Mouse (Mus musculus) MEL (cell line): ENCODE measurements at regions not wholly inside any gene's neighbourhood (a gene's known extent, or its start where the extent isn't known, plus 50 kb on each side); places are given as distances from the start of the nearest gene placed in this dataset.

Experiments
- DNase-seq: peaks from one replicate; pipeline ENCODE4 v3.0.0; 2011; ENCODE audit warnings: low read depth, low spot score
- H3K27ac ChIP-seq: 2 replicates; pipeline ENCODE4 v1.5.1; 2012; ENCODE audit warnings: low read depth, mild to moderate bottlenecking, control low read depth, low read length, moderate library complexity; ENCODE audit not compliant: control insufficient read depth
- H3K27me3 ChIP-seq, 2 experiments: fragments of 150-350 bp in 1 of 2; sonication (generic) in 1 of 2; 2 replicates each; pipeline ENCODE4 v1.6.1; 2012; ENCODE audit warnings: low read length in 2 of 2, mild to moderate bottlenecking in 2 of 2, improper control_type of control experiment in 1 of 2, moderate library complexity in 1 of 2; ENCODE audit not compliant: insufficient read depth in 2 of 2, control insufficient read depth in 1 of 2
- H3K36me3 ChIP-seq, 2 experiments: 2 replicates each; pipeline ENCODE4 v1.6.1; 2012 to 2014; ENCODE audit warnings: low read length in 2 of 2, improper control_type of control experiment in 1 of 2, inconsistent platforms in 1 of 2, mild to moderate bottlenecking in 1 of 2; ENCODE audit not compliant: insufficient read depth in 2 of 2, control insufficient read depth in 1 of 2
- H3K4me1 ChIP-seq, 2 experiments: fragments of 150-350 bp in 1 of 2; sonication (generic) in 1 of 2; 2 replicates each; pipeline ENCODE4 v1.6.1; 2012; ENCODE audit warnings: low read length in 2 of 2, improper control_type of control experiment in 1 of 2, mild to moderate bottlenecking in 1 of 2; ENCODE audit not compliant: insufficient read depth in 2 of 2, control insufficient read depth in 1 of 2
- H3K4me3 ChIP-seq, 2 experiments: fragments of 150-350 bp in 1 of 2; sonication (generic) in 1 of 2; 2 replicates each; pipeline ENCODE4 v1.5.1; 2012; ENCODE audit warnings: low read depth in 2 of 2, low read length in 2 of 2, mild to moderate bottlenecking in 2 of 2, moderate library complexity in 2 of 2, control low read depth in 1 of 2, improper control_type of control experiment in 1 of 2; ENCODE audit not compliant: control insufficient read depth in 1 of 2, insufficient read depth in 1 of 2
- H3K79me2 ChIP-seq: 2 replicates; pipeline ENCODE4 v1.6.1; 2012; ENCODE audit warnings: mild to moderate bottlenecking, low read length, moderate library complexity; ENCODE audit not compliant: control insufficient read depth, poor library complexity, insufficient read depth
- H3K9ac ChIP-seq: 2 replicates; pipeline ENCODE4 v1.6.1; 2012; ENCODE audit warnings: low read depth, mild to moderate bottlenecking, control low read depth, low read length, moderate library complexity; ENCODE audit not compliant: control insufficient read depth, poor library complexity, severe bottlenecking
- H3K9me3 ChIP-seq: fragments of 150-350 bp; sonication (generic); replicated peaks from 2 replicates; pipeline ENCODE4 v1.6.1; 2012; ENCODE audit warnings: mild to moderate bottlenecking, low read length, improper control_type of control experiment, moderate library complexity; ENCODE audit not compliant: insufficient read depth
- BHLHE40 ChIP-seq: IDR thresholded peaks from 2 replicates; pipeline ENCODE4 v1.6.1; 2012; ENCODE audit warnings: low read depth, mild to moderate bottlenecking, inconsistent platforms, low read length, improper control_type of control experiment, borderline replicate concordance
- E2F4 ChIP-seq: IDR thresholded peaks from 2 replicates; pipeline ENCODE4 v1.6.1; 2011; ENCODE audit warnings: low read depth, low read length, improper control_type of control experiment, borderline replicate concordance
- ETS1 ChIP-seq: IDR thresholded peaks from 2 replicates; pipeline ENCODE4 v1.6.1; 2012; ENCODE audit warnings: low read depth, mild to moderate bottlenecking, inconsistent platforms, low read length, improper control_type of control experiment, moderate library complexity
- HCFC1 ChIP-seq: IDR thresholded peaks from 2 replicates; pipeline ENCODE4 v1.6.1; 2012; ENCODE audit warnings: low read depth, mild to moderate bottlenecking, inconsistent platforms, low read length, improper control_type of control experiment, moderate library complexity
- JUND ChIP-seq: IDR thresholded peaks from 2 replicates; pipeline ENCODE4 v1.6.1; 2011; ENCODE audit warnings: low read depth, mild to moderate bottlenecking, improper control_type of control experiment, low read length
- MAFK ChIP-seq: IDR thresholded peaks from 2 replicates; pipeline ENCODE4 v1.6.1; 2011; ENCODE audit warnings: low read depth, mild to moderate bottlenecking, low read length, improper control_type of control experiment, borderline replicate concordance
- MAX ChIP-seq: IDR thresholded peaks from 2 replicates; pipeline ENCODE4 v1.6.1; 2011; ENCODE audit warnings: low read length, improper control_type of control experiment
- MEF2A ChIP-seq: IDR thresholded peaks from 2 replicates; pipeline ENCODE4 v1.6.1; 2014; ENCODE audit warnings: low read depth, mild to moderate bottlenecking, inconsistent platforms, low read length, improper control_type of control experiment; ENCODE audit not compliant: poor library complexity, insufficient replicate concordance, severe bottlenecking; ENCODE audit errors: extremely low read depth
- MXI1 ChIP-seq: IDR thresholded peaks from 2 replicates; pipeline ENCODE4 v1.6.1; 2011; ENCODE audit warnings: mild to moderate bottlenecking, low read depth, low read length, improper control_type of control experiment
- NELFE ChIP-seq: IDR thresholded peaks from 2 replicates; pipeline ENCODE4 v1.6.1; 2011; ENCODE audit warnings: low read depth, low read length, improper control_type of control experiment
- POLR2A ChIP-seq, 2 experiments: IDR thresholded peaks; 2 replicates each; pipeline ENCODE4 v1.6.1; 2011 to 2012; ENCODE audit warnings: low read length in 2 of 2, mild to moderate bottlenecking in 2 of 2, control low read depth in 1 of 2, improper control_type of control experiment in 1 of 2, low read depth in 1 of 2, moderate library complexity in 1 of 2; ENCODE audit not compliant: control insufficient read depth in 1 of 2, insufficient read depth in 1 of 2, poor library complexity in 1 of 2
- POLR2AphosphoS5 ChIP-seq: IDR thresholded peaks from 2 replicates; pipeline ENCODE4 v1.6.1; 2012; ENCODE audit warnings: low read depth, borderline replicate concordance, mild to moderate bottlenecking, inconsistent platforms, low read length, moderate library complexity, mixed read lengths
- RAD21 ChIP-seq: IDR thresholded peaks from 2 replicates; pipeline ENCODE4 v1.6.1; 2011; ENCODE audit warnings: mild to moderate bottlenecking, low read depth, low read length, improper control_type of control experiment
- TAL1 ChIP-seq: IDR thresholded peaks from 2 replicates; pipeline ENCODE4 v1.6.1; 2012; ENCODE audit warnings: mild to moderate bottlenecking, inconsistent platforms, low read length, moderate library complexity, mixed read lengths
- TCF12 ChIP-seq: IDR thresholded peaks from 2 replicates; pipeline ENCODE4 v1.6.1; 2014; ENCODE audit warnings: low read depth, mild to moderate bottlenecking, inconsistent platforms, low read length, improper control_type of control experiment, moderate library complexity
- ZC3H11A ChIP-seq: IDR thresholded peaks from 2 replicates; pipeline ENCODE4 v1.6.1; 2012; ENCODE audit warnings: low read depth, mild to moderate bottlenecking, inconsistent platforms, low read length, improper control_type of control experiment
- ZKSCAN1 ChIP-seq: IDR thresholded peaks from 2 replicates; pipeline ENCODE4 v1.6.1; 2012; ENCODE audit warnings: low read depth, mild to moderate bottlenecking, inconsistent platforms, low read length, improper control_type of control experiment, moderate library complexity
- ZMIZ1 ChIP-seq: IDR thresholded peaks from 2 replicates; pipeline ENCODE4 v1.6.1; 2012; ENCODE audit warnings: low read depth, mild to moderate bottlenecking, inconsistent platforms, low read length, improper control_type of control experiment, moderate library complexity
- ZNF384 ChIP-seq: IDR thresholded peaks from 2 replicates; pipeline ENCODE4 v1.6.1; 2012; ENCODE audit warnings: low read depth, mild to moderate bottlenecking, inconsistent platforms, low read length, improper control_type of control experiment

GRCm38 (mm10) chr13:90293697-90294647 is 204.6 kb upstream of the Xrcc4 start:
- no peak for TF ChIP-seq ZMIZ1
- no peak for TF ChIP-seq ZNF384
- TF ChIP-seq E2F4, result no peak
- no peak for TF ChIP-seq MAX
- TF ChIP-seq JUND, result no peak
- TF ChIP-seq ZC3H11A, result no peak
- TF ChIP-seq MXI1, result no peak
- TF ChIP-seq MAFK, result no peak
- TF ChIP-seq MEF2A, result no peak
- TF ChIP-seq POLR2AphosphoS5, result no peak
- no peak for TF ChIP-seq POLR2A (IDR thresholded peaks at IDR 0.05; ENCODE audit: control insufficient read depth in 1 of 2, insufficient read depth in 1 of 2, low read depth in 1 of 2, low read length in 2 of 2, poor library complexity in 1 of 2)
- no peak for TF ChIP-seq TCF12
- no peak for TF ChIP-seq ZKSCAN1
- TF ChIP-seq RAD21, result no peak
- no peak for TF ChIP-seq HCFC1
- TF ChIP-seq BHLHE40, result no peak
- TF ChIP-seq, all 39 proteins: peak for 0
- H3K9ac ChIP-seq, result no peak overlapping the region
- no peaks in the 10 kb centered on the region for H3K9me3 ChIP-seq
- no peak overlapping the region for H3K27ac ChIP-seq
- H3K79me2 ChIP-seq, result no peaks in the 10 kb centered on the region
- H3K4me1 ChIP-seq, result no peaks in the 10 kb centered on the region
- H3K36me3 ChIP-seq, result no peaks in the 10 kb centered on the region
- DNase-seq, result no peak
- H3K27me3 ChIP-seq, result no peaks in the 10 kb centered on the region
- H3K4me3 ChIP-seq, result no peak overlapping the region

GRCm38 (mm10) chr13:90292905-90293304 is 203.5 kb upstream of the Xrcc4 start:
- Histone ChIP-seq H3K9me3 (no peaks in the 10 kb centered on the region), H3K27me3 (no peaks in the 10 kb centered on the region), H3K27ac (no peak overlapping the region), H3K9ac (no peak overlapping the region), H3K4me1 (no peaks in the 10 kb centered on the region), H3K79me2 (no peaks in the 10 kb centered on the region), H3K4me3 (no peak overlapping the region), H3K36me3 (no peaks in the 10 kb centered on the region)
- DNase-seq, result no peak
- no peak for TF ChIP-seq ETS1
- no peak for TF ChIP-seq MAFK
- TF ChIP-seq POLR2AphosphoS5, result no peak
- no peak for TF ChIP-seq E2F4
- TF ChIP-seq NELFE, result no peak
- TF ChIP-seq MAX, result no peak
- no peak for TF ChIP-seq JUND
- TF ChIP-seq TAL1, result no peak
